Mouse (Mus musculus) embryo, embryonic 9.5 days (tissue): ENCODE measurements around the gene Kbtbd12.

Experiments used
- DNase-seq: peaks from one replicate; pipeline ENCODE4 v3.0.0-alpha.2; 2017; ENCODE audit errors: extremely low spot score

The Kbtbd12 gene

GRCm38 (mm10) chr6:88626912-88627311 is 10.8 kb downstream of the Kbtbd12 start:
- DNase-seq = peak; percentile 15

DNA sequence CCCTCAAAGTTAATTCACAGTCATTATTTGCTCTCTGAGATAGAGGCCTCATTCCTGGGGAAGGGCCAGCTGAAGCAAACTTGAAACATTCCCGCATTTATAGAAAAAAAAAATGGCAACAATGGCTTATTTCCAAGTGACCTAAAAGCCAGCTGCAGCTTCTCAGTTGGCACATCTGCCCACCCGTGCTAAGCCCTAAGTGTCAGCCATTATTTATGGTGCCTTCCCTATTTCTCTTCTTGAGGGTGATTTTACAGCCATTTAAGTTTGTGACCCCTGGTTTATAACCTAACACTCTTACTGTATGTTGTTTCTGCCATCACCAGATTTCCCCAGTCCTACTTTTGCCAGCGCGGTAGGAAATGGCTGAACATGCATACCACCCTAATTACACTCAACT is 11.3 kb downstream of the Kbtbd12 start:
- DNase-seq = no peak

DNA sequence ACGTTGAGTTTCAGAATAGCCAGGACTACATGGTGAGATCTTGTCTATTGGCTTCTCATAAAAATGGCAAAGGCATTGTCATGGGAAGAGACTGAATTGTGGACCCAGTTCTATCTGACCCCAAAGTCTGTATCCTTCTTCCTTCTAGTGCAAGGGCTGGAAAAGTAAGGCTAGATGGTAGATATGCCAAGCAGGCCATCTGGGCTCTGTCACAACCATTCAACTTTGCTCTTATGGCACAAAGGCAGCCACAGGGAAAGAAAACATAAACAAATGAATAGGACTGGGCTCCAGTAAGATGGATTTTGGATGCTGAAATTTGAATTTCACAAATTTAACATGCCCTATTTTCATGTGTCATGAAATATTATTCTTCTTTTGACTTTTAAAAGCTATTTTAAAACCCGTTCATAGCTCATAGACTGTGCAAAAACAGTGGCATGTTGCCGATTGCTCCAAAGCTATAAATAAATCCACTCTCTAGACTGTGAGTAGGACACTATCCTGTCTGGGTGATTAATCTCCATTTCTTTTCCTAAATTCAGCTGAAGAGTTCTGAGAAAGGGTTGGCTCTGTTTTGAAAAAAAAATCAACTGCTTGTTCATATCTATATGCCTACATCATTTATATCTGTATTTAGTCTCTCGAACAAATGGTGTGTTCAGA is 15.8 kb downstream of the Kbtbd12 start:
- DNase-seq = no peak

DNA sequence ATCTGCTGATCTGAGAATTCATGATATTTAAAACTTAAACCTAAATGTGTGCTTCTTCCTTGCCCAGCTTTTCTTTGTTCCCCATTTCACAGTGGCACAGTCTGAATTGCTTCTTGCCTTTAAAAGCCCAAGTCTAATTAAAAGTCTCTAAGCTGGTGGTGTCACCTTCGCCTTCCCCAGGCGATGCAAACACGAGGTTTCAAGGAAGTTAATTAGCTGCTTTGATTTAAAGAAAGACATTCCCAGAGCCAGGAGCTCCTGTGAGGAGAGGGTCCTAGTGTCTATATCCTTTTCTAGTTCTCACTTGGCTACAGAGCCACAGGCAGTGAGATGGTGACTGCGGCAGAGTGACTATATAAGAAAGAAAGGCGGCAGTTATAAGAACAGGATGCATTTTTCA is 18.2 kb downstream of the Kbtbd12 start:
- DNase-seq = no peak

DNA sequence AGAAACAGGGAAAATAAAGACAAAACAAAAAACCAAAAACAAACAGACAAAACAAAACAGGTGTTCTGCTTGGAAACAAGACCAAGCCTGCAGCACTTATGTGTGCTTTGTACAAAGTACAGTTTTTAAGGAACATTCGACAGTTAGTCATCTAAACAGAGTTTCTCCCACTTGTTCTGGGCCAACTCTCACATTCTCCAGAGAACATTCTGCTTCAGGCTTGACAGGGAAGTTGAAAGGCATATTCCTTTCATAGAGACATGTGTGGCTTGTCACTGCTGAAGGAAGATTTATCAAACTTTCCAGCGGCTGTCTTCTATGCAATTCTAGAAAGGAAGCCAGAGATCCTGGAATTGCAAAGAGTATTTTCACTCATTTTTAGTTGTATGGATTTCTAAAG is 22.4 kb downstream of the Kbtbd12 start:
- DNase-seq = no peak

- DNase-seq = no peak
Measured at GRCm38 (mm10) chr6:88606417-88606816, 31.3 kb downstream of the Kbtbd12 start.

DNA sequence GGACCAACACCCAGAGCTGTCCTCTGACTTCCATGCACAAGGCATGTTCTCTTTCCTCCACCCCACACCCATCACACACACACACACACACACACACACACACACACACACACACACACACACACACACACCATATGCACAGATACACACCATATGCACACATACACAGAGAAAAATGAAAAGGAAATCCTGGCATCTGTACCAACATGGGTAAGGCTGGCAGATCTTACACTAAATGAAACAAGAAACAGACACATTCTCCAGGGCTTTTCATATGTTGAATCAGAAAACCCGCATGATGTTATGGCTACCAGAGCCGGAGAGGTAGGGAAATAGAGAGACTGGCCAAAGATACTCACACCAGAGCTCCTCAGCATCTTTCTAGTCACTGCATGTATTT is 32.0 kb downstream of the Kbtbd12 start:
- DNase-seq = no peak

GRCm38 (mm10) chr6:88605235-88605634 is 32.5 kb downstream of the Kbtbd12 start:
- DNase-seq = no peak

DNA sequence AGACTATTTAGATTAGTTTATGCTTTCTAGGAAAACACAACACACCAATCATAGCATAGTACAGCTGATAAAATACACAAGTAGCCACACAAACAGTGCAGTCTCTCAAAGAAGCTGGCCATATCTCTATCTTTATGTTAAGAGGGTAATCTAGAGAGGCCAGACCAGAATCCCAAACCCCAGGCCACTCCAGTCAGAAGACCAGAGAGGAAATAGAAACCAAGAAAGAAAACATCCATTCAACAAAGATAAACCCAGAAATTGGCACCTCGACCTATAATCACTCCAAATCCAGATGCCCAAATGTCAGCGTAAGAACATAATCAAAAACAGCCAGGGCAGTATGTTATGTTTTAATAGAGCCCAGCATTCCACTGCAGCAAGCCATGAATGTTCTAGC is 41.6 kb downstream of the Kbtbd12 start:
- DNase-seq = no peak

DNA sequence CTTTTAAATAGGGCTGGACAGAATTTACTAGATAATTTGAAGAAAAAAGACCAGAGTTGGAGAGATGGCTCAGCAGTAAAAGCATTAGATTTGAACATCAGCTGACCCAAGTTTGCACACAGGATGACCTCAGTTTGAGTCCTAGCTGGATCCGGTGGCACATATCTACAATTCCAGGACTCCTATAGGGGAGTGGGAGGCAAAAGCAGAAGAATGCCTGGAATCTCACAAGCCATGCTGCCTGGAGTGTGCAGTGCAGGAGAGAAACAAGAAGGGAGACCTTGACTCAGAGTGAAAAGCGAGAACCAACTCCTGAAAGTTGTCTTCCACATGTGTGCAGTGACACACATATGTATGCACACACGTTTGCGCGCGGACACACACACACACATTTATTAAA is 45.4 kb downstream of the Kbtbd12 start:
- DNase-seq = no peak

DNA sequence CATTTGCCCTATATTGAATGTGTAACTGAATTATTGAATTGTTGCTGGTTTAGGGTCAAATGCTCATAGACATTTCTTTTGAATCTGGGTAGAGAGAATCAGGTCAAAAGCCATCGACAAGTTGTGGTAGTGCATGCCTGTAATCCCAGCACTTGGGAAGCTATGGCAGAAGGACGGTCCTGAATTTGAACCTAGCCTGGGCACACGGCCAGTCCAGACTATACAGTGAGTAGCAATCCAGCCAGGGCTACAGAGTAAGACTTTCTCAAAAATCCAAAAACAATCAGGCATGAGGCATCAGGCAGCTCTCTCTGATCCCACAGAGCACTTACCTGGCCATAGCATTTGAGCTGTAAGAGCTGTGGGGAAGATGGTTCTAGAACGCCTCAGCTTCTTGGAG is 47.5 kb downstream of the Kbtbd12 start:
- no peak for DNase-seq

DNA sequence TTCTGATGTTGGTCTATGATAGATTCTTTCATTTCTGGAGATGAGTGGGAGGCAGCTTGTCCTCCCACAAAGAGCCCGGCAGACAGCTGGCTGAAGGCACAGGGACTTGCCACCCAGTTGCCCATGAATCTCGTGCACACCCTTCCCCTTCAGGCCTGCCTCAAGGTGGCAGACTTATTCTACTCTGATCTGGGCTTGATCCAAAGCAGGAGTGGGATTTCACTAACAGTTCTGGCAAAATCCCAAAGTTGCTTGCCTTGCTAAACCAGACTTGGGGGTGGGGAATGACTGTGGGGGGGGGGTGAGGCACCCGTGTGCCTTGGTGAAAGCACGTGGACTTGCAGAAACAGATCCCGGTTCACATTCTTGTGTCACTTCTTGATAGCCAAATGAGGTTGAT is 48.2 kb downstream of the Kbtbd12 start:
- DNase-seq = peak; percentile 33

GRCm38 (mm10) chr6:88588581-88589256 is 49.0 kb downstream of the Kbtbd12 start:
- DNase-seq = no peak

DNA sequence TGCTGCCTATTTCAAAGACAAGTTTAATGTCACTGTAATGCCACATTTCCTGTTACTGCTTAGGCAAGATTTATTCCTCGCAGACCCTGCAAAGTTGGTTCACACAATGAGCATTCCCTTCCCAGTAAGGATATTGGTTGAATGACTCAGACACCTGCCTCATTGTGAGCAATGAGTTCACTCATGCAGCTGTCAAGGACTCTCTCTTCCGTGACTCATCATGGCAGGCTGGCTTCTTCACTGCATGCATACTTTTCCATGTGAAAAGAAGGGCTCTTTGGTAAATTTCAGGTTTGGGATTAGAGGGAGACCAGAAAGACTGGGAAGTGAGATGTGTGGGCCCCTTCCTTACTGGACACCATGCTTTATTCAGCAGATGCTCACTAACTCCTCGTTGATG is 50.7 kb downstream of the Kbtbd12 start:
- no peak for DNase-seq

GRCm38 (mm10) chr6:88583950-88584349 is 53.8 kb downstream of the Kbtbd12 start:
- DNase-seq = no peak

- no peak for DNase-seq
Measured at GRCm38 (mm10) chr6:88576495-88576894, 61.3 kb downstream of the Kbtbd12 start.

- peak; percentile 16 for DNase-seq
Measured at GRCm38 (mm10) chr6:88566676-88567075, 71.1 kb downstream of the Kbtbd12 start.

GRCm38 (mm10) chr6:88565033-88565432 is 72.7 kb downstream of the Kbtbd12 start:
- no peak for DNase-seq

DNA sequence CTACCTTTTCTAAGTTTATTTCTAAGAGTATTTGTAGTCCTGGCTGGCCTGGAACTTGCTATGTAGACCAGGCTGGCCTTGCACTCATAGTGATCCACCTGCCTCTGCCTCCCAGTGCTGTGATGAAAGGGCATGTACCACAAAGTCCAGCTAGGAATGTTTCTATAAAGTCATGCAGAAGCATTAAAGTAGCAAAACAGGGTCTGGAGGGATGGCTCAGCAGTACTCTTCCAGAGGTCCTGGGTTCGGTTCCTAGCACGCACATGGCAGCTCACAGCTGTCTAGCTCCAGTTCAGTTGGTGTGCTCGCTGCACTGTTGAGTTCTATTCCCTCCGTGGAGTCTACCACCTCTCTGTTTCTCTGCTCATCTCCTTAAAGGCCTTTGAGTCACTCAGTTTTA is 77.6 kb downstream of the Kbtbd12 start:
- no peak for DNase-seq

- DNase-seq = no peak
Measured at GRCm38 (mm10) chr6:88559688-88560087, 78.1 kb downstream of the Kbtbd12 start.

- no peak for DNase-seq
Measured at GRCm38 (mm10) chr6:88558076-88558475, 79.7 kb downstream of the Kbtbd12 start.

DNA sequence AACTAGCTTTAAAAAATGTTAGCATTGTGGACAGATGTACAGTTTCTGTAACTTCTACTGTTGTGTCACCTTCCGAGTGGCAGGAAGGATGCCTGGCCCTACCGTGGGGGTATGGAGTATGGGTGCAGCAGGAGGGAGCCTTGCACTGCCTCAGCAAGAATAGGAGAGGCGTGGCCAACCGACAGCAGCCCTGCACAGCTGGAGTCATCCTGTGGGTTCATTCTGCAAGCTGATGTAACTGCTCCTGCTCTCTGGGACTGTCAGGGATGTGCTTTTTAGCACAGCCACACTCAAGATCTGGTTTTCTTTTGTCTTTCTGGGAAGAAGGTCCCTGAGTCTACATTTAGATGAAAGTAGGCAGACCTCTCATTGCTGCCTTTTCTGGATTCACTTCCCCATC is 80.2 kb downstream of the Kbtbd12 start:
- DNase-seq = no peak

DNA sequence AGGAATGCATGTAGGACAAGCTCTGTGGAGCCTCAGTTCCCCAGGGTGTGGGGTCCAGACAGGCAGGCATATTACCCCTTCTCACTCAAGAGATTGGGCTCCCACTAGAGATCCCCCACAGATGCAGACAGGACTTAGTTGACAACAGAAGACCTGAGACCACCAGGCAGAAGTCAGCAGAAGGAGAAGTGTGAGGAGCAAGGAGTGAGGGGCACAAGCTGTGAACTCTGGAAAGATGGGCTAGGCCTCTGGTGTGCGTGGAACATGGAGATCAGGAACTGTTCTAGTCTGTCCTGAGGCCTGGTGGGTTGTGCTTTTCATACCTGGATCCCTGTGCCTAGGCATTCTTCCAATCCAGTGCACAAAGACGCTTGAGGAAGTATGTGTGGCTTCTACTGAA is 87.8 kb downstream of the Kbtbd12 start:
- no peak for DNase-seq
